Mouse (Mus musculus): ENCODE results near the gene Cyfip2.

The Cyfip2 gene

DNA sequence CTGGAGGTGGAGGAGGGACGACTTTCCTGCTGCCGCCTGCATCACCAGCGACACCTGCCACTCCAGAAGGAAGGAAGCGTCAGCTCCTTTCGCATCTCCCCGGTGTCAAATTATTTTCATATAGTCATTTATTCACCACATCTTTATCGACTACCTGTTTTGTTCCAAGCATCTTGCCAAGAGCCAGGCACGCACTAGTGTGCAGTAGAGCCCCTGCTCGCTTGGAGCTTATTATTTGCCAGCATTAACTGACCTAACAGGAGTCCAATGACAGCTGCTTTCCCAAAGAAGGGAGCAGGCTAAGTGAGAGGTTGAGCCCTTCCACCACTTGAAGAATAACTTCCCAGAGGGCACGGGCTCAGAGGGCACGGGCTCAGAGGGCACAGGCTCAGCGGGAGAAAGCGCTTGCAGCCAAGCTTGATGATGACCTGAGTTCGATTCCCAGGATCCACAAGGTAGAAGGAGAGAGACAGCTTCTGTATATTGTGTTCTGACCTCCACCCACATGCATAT lies at the start of gene Cyfip2:
TSS of gene Cyfip2 (minus strand) at position 337 of the 513 bp plus-strand sequence.
- in situ Hi-C loops (cut with MboI, MseI): no loop called here

DNA sequence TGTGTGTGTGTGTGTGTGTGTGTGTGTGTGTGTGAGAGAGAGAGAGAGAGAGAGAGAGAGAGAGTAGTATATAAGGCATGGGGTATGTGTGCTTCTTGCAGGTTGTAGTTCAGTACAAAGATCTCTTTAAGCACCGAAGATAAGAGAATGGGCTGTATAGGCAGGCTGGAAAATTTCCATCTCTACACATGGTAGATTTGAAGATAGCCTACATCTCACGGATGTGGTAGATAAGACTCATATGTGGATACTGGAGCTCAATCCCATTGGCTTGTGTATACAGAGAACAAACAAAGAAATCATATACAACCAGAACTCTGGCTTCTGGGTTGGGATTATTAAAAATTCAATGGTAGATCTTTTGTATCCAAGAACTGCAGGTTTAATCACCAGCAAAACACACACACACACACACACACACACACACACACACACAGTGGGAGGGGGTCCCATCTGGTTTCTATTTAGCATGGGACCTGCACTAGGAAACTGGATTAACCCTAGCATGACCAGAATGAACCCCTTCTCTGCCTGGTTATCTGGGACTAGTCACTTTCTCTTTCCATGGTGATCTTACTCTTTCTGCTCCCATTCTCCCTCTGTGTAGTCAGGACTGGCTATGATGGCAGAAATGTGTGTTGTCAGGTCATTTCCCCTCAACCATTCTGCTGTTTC lies 48.5 kb upstream of the Cyfip2 start:
- in situ Hi-C loops (cut with MboI, MseI): loop anchor here (5.0 kb wide), 1 partner anchor 71 kb away; no protein-coding TSS in a partner anchor

DNA sequence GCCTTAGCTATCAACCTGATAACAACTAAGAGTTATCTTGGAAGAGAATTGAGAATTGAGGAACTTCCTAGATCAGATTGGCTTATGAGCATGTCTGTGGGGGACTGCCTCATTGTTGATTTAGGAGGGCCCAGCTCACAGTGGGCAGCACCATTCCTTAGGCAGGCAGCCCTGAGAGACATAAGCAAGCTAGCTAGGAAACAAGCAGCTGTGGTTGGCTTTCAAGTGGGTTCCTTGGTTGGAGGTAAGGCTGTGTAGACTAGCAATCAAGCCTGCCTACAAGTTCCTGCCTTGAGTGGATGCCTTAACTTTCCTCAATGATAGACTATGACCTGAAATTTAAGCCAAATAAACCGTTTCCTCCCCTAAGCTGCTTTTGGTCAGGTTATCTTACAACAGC lies 45.7 kb upstream of the Cyfip2 start:
- in situ Hi-C loops (cut with MboI, MseI): loop anchor here (10.0 kb wide), 1 partner anchor 376 kb away; the partner anchor contains the start of gene Havcr1

DNA sequence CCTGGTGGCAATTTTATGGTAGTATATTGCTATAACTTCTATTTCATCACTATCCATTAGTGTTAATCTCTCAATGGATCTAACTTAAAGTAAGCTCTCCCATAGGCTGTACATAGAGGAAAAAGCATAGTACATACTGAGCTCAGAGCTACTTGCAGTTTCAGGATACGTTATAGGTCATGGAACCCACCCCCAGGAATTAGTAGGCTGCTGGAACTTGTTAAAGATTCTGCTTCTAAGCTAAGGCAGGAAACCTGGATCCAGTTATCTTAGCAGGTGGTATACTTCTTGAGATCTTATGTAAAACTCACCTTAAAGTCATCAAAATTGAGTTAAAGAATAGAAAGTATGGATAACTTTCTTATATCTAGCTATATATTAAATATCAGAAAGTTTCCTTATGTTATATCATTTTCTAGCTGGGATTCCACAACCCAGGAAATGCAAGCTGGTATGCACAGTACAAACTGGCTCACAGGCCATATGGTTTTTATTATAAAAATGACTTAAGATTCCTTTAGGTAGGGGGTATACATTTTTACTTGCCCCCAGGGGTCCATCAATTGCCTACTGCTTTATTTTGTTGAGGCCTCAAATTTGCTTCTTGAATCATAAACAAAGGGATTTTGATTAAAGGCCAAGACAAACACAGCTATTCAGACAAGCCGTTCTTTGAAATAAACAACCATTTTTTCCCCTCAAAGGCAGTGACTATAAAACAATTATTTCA lies 37.2 kb upstream of the Cyfip2 start:
- in situ Hi-C loops (cut with MboI, MseI): loop anchor here (5.0 to 10.0 kb wide), 2 partner anchors 37 to 385 kb away; partner anchors contain the start of genes Havcr1 and Itk

DNA sequence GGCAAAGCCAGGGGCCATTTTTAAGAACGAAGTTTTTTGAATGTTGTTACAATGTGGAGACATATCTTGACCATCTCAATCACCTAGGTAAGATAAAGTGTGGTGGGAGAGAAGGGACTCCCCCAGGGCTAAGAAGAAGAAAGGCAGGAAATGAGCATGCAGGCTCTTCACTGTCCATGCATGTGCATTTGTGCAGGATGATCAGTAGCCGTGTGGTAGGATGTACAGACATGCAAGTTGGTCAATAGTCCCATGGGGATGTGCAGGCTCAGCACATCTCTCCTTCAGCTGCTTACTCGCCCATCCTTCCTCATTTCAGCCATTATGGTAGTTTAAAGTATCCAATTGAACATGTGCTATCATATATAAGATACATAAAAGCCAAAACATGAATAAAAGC lies 35.8 kb upstream of the Cyfip2 start:
- in situ Hi-C loops (cut with MboI, MseI): loop anchor here (5.0 kb wide), 1 partner anchor 39 kb away; the partner anchor contains the start of gene Itk

DNA sequence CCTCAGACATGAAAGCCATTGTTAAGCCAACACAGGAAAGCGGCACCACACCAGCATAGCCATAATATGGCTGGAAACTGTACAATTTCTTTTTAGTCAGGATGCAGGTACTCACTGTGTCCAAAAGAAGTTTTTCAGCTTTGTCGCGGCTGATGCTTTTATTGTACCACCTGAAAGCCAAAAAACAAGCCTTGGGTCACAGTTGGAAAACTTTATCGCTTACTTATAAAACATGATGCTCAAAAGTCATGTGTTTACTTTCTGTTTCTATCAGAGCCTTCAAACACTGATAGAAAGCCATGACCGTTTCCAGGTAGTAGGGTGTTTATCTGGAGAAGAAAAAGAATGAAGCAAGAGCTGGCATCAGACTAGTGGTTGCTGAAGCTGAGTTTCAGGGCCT lies 35.1 kb upstream of the Cyfip2 start:
- in situ Hi-C loops (cut with MboI, MseI): loop anchor here (5.0 kb wide), 1 partner anchor 40 kb away; the partner anchor contains the start of gene Itk

DNA sequence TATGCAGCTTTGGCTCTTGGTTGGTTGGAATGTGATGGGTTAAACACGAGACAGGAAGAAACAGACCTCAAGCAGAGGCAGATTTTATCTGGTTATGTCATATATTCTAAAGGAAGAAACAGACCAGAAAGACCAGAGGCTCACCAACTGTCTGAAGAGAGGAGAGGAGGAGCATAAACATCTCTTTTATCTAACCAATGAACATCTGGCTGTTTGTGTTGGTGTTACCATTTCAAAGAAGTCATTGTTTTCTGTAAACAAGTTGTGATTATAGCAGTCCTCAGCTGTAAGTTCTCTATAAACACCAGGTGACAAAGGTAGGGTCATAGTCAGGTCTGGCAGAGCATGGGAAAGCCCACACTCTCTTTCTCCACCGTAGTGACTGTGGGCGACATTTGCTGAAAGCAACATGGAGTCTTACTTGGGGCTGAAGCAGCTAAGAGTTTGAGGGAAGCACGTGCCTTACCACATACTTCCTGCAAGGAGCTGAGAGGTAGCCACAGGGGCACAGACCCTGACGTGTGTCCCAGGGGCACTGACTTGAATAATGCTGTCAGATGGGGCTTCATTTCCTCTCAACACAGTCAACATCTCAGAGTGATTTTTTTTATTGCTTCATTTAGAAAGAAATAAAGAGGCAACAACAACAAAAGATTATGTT lies 31.4 kb upstream of the Cyfip2 start:
- in situ Hi-C loops (cut with MboI, MseI): no loop called here

DNA sequence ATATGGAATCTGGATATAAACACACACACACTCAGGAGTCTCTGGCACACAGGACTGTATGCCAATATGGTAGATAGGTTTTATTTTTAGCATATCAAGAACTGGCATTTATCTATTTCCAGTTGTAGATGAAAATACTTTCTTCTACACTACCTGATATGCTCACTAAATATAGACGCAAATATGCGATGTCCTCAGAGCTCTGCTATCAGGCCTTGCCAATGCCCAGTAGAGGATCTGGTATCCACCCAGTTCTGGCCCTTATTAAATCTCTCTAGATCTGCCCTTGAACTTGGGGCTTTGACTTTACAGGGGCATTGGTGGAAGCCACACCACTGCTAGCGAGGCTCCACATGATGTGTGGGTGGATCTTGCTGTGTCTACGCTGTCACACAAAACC lies 29.3 kb upstream of the Cyfip2 start:
- in situ Hi-C loops (cut with MboI, MseI): no loop called here

DNA sequence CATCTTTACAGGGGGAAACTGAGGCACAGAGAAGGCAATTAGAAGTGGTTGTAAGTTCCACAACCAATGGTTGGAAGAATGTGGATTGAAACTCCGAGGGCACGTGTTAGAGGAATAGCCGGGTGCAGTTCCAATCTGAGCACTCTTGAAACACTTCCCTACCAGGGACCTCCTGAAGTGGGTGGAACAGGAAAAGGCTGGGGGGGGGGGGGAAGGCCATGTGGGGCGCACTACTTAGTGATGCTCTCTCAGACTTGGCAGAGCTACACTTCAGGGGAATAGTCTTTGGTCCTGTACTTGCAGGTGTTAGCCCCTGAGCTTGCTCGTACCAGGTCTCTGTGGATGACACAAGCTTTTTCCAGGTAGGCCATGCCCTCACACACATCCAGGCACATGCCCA lies 23.4 kb upstream of the Cyfip2 start:
- in situ Hi-C loops (cut with MboI, MseI): no loop called here

DNA sequence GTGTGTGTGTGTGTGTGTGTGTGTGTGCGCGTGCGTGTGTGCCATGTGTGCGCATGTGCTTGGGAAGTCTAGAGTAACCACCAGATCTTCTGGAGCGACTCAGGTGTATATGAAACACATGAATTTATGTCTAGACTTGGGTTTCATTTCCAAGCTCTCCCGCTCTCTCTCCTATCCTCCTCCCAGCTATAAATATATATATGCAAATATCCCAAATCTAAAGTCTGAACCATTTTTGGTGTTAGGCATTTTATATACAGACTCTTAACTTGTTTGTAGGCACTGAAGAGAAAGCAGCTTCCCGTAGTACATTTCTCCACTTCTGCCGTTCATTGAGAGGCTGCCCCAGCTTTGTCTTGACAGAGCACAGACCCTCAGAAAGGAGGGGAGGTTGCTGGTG lies 19.6 kb upstream of the Cyfip2 start:
- in situ Hi-C loops (cut with MboI, MseI): no loop called here

DNA sequence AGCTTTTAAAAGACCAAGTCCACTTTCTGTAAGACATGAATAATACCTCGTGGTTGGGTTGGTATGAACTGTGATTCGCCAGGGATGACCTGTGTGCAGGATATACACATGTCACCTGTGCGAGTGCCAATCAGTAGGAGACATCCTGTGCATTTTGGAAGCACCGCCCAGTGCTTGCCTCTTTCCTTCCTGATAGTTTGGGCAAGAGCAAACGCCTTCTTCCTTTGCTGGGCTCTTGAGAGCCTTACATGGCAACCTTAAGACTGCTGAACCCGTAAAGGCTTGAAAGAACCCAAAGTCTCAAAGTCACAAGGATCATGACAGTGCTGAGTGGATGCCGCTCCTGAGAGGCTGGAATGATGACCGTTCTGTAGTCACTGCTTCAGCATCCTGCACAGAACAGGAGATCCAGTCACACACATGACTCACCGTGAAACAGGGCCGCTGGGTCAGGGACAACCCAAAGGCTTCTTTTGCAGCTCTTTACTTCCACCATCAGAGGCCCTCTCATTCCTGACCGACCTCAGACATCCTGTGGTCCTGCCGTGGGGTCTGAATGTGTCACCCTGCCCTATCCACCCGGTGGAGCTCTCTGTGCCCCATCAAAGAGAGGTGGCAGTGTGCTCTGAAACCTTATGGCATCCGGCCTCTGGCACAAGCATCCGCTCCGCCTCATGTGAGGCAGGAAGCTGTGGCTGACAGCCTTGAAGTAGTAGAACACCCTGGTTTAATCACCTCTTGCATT lies 13.8 kb upstream of the Cyfip2 start:
- in situ Hi-C loops (cut with MboI, MseI): no loop called here

DNA sequence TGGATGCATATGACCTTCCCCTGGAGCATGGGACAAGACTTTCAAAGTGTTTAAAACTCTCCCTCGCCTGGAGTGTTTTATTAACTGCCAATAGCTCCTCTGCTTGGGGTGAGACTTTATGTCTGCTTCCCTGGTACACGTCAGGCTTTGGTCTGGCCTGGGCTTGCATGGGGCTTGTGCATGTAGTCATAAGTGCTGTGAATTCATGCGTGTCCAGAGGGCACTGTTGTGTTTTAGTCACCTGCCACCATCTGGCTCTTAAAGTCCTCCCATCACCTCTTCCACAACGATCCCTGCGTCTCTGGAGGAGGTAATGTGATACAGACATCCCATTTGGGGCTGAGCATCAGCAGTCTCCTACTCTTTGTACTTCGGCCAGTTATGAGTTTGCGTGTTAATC lies 8.9 kb upstream of the Cyfip2 start:
- in situ Hi-C loops (cut with MboI, MseI): no loop called here

DNA sequence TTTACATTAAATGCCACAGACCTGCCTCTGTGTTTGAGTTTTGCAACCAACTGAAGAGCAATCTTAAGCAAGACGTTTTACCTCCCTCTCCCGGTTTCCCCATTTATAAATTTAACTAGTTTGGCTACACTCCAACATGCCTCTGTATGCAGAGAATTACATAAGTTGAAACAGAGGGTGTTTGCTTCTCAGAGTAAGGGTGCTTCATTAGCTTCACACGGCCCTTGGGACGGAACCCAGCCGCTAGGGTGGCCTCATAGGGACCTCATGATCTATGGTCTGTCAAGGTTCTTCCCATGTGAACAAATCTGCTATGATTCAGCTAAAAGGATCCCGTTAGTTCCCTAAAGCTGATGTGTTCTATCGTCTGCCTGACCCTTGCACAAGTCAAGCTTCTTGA lies 1.9 kb upstream of the Cyfip2 start:
- in situ Hi-C loops (cut with MboI, MseI): no loop called here

DNA sequence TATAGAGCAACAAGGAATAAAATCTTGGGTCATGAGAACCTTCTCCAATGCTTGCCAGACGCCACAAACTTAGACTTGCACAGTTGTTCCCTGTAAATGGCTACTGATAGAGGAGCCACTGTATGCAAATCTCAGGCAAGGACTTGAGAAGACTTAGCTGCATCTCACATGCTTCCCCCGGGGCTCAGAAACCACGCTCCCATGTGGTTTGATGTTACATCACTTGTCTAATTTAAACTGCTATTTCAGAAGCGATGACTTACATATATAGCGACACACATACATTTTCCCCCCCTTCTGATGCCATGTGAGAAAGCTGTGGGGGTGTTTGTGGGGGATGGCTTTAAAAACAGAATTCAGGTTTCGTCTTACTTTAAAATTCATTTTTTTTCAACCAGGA lies 1.2 kb upstream of the Cyfip2 start:
- in situ Hi-C loops (cut with MboI, MseI): no loop called here

DNA sequence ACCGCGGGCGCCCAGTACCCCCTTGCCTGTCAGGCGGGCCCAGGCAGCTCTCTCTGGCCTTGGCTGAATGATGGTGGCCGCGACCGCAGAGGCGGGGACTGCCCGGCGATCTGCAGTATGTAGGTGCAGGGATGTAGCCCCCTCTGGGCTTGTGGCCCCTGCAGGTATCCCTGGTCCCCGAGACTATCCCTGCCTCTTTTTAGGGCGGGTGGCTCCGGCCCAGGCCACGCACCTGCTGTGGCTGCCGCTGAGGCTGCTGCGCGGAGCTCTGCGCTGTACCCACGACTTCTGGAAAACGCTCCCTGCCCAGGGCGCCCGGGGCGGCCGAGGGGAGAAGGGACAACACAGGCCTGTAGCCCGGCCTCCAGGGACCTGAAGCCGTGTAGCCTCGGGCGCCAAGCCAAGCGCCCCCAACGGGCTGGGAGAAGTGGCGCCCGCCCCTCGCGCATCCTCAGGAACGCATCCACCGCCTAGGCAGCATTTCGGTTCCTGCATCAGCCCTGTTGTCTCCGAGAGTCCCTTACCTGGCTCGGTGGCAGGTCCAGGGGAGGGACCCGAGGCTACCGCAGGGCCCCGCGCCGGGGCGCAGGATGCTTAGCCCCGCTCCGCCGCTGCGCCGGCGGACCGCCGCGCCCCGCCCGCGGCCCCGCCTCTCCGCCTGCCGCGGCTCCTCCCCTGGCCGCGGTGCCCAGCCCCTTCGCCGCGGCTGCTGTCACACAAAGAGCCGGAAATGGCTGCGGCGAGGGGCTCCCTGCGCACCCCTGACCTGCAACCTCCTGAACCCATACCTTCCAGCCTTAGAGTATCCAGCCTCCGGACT lies 746 bp downstream of the Cyfip2 start:
- in situ Hi-C loops (cut with MboI, MseI): no loop called here

DNA sequence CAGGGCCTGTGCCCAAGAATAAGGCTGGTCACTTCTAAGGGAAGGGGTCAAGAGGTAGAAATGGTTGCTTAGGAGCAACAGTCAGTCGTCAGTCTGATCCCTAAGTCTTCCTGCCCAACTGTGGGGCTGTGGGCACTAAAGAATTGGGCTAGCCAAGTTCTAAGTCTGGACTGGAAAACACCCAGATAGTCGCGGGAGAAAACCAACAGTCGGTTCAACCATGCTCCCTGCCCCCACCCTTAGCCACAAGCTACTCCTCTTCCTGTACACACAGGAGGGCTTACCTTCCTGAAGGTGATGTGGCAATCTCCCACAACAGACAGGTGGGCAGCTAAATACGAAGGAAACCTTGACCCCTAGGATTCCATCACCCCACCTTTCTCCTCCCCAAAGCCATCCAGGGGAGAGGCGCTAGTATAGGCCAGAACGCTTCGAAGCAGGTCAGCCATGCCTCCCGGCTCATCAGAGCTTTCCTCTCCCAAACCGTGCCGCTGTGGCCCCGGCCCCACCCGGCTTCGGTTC lies 1.4 kb downstream of the Cyfip2 start:
- in situ Hi-C loops (cut with MboI, MseI): no loop called here

DNA sequence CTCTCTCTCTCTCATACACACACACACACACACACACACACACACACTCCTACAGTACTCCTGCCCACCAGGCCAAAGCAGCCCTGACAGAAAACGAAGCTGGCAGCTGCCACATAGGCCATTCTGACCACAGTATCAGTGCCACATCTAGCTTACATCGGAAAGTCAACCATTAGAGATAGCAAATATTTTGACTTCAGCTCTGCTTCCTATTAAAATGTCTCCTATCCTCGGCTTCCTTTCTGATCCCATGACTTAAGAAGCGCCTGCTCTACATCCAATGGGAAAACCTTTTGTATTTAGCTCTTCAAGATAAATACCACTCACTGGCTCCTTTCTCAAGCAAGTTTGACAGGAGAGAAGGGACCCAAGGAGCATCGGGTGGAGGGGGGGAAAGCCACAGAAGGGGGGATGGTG lies 2.0 kb downstream of the Cyfip2 start:
- in situ Hi-C loops (cut with MboI, MseI): no loop called here

DNA sequence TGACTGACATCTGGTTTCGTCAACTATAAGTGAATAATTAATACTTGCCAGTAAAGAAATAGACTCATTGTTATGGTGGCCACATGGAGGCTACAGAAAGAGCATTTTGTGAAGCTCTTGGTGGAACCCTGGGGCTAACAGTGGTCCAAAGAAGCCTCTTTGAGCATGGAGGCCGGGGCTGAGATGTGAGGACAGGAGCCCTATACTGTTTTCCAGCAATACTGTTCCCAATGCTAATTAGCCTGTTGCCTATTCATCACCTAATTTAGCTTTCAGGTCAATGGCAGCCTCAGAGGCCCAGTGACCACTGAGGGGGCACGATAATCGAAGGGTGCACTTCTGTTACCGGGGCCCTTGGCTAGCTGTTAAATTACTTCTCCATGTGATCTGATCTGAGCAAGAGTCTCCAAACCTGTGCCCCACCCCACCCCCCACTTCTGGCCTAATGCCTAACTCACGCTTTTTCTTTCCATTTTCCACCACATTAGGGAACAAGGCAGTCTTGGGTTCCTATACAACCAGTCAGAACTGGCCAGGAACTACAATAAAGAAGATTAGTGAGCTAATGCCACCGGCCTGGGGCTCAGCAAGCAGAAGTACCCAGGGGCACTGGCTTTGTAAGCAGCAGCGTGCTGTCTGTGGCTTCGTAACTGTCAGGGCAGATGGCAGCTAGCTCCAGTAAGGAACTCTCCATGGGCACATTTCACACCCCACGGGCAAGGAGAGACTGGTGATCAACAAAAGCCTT lies 2.7 kb downstream of the Cyfip2 start:
- in situ Hi-C loops (cut with MboI, MseI): loop anchor here (5.0 kb wide), 1 partner anchor 77 kb away; the partner anchor contains the start of gene Itk

DNA sequence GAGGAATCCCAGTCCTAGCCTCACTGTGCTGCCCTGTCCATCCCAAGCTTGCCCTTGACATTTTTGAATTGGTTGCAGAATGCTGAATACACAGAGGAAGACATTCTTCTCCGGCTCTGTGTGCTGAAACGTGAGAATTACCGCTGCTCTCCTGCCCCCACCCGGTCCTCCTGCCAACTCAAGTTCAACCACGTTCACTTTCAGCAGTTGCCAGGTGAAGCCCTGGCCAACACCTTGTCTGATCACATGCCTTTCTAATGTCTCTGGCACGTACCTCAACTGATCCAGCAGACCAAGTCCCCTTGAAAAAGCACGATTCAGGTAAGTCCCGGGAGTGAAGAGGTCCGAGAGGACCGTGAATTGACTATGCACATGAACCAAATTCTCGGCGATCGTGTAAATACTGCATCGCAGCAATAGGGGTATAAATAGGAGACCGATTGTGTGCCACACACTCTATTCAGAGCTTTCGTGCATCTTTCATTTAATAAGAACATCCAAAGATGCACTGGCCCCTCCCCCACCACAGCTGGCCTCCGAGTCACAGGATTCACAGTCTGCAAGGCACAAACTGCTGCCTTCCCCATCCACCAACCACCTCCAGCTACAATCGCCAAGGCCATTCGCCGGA lies 3.4 kb downstream of the Cyfip2 start:
- in situ Hi-C loops (cut with MboI, MseI): loop anchor here (5.0 kb wide), 1 partner anchor 78 kb away; the partner anchor contains the start of gene Itk

Measured in regulatory T cell (primary cell).